Mouse (Mus musculus): ENCODE data around the gene Hmgxb4.
"Not testable (repeated sequence)": the region's sequence is repeated elsewhere in the genome, so short reads cannot be mapped to it uniquely, and the experiment has no call there.

The Hmgxb4 gene

GRCm38 (mm10) chr8:74993081-74993474 lies at the start of gene Hmgxb4:
Gene Hmgxb4 (plus strand): TSS chr8:74993356.
- no peak for DNase-seq

DNA sequence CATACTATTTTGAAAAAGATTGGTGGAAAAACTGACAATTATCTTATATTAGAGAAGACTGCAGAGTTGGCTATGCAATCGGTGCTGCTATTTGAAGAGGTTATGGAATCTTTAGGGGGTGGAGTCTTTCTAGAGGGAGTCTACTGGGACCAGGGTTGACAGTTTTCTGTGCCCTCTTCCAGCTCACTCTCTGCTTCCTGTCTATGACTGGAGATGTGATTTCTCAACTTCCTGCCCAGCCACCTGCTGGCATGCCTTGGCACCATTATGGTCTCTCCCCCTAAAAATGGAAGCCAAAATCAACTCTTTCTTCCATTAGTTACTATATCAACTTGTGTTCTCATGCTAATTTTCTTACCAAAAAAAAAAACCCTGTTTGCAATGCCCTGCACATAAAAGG lies 43.7 kb upstream of the Hmgxb4 start:
- no peak for DNase-seq

DNA sequence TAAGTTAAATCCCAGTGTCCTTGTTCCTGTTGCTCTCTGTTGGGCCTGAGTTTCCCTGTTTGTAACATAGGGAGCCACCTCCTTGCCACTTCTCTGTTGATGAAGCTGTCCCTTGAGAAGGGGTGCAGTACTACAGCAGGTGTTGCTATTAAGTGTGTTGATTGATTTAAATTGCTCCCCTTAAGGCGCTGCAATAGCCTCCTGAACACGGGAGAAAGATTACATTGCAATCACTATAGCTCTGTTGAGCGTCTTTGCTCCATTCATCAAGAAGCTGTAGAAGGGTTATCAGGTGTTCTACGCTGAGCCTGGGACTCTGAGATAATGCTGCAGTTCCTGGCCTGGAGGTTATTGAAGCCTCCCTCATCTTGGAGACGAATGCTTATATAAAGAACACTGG lies 29.2 kb upstream of the Hmgxb4 start:
- no peak for DNase-seq

DNA sequence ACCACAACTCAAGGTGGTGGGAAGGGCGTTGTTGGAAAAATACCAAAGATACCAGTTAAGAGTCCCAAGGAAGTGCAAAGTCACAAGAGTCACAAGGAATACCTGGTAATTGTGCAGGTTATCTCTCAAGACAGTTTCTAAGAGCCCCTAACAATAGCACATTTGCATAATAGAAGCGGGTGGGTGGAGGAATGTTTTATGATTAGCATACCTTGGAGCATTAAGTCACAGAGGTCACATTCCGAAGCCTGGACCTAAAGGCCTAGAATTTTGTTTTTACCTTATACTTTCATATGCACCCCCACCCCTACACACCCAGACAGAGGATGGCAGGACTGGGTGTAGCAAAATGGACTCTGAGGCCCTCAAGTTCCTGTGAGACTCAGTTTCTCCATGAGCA lies 22.9 kb upstream of the Hmgxb4 start:
- not testable (repeated sequence) for DNase-seq

DNA sequence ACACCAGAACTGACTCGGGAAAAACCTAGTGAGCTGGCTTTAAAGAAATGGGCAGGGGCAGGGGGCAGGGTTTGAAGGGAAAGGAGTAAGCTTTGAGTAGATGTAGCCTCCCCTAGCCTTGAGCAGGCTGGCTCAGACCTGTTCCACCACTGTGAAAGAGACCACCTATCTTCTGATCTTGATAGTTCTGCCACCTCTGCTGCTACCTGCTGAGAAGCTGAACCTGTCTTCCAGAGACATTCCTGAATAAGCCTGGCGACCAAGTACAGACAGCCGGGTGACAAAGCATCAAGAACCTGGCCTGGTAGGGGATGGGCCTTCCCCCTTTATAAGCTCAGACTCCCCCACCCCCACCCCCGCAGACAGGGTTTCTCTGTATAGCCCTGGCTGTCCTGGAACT lies 21.5 kb upstream of the Hmgxb4 start:
- DNase-seq: no peak

GRCm38 (mm10) chr8:74972322-74972883 lies 20.8 kb upstream of the Hmgxb4 start:
- DNase-seq: no peak

GRCm38 (mm10) chr8:74973121-74973869 lies 19.9 kb upstream of the Hmgxb4 start:
- DNase-seq: no peak

DNA sequence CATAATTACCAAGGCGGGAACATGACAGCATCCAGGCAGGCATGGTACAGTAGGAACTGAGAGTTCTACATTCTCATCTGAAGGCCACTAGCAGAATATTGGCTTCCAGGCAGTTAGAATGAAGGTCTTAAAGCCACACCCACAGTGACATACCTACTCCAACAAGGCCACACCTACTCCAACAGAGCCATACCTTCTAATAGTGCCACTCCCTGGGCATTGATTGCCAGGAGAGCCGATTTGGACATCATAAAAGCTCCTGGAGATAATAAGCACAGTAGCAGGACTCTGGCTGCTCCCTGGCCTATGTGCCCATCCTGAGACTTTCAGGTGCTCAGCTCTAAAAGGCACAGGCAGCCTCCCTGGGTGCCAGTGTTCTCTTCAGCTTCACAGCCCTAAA lies 19.3 kb upstream of the Hmgxb4 start:
- DNase-seq: no peak

- DNase-seq: peak; percentile 10
Measured at GRCm38 (mm10) chr8:74977427-74977826, 15.7 kb upstream of the Hmgxb4 start.

- DNase-seq: no peak
Measured at GRCm38 (mm10) chr8:74980060-74980710, 13.0 kb upstream of the Hmgxb4 start.

- DNase-seq: peak; percentile 62
Measured at GRCm38 (mm10) chr8:74980711-74981062, 12.5 kb upstream of the Hmgxb4 start.

GRCm38 (mm10) chr8:74981809-74982208 lies 11.3 kb upstream of the Hmgxb4 start:
- DNase-seq: no peak

GRCm38 (mm10) chr8:74987436-74987835 lies 5.7 kb upstream of the Hmgxb4 start:
- DNase-seq: no peak

GRCm38 (mm10) chr8:74990021-74990420 lies 3.1 kb upstream of the Hmgxb4 start:
- peak; percentile 12 for DNase-seq

- peak; percentile 88 for DNase-seq
Measured at GRCm38 (mm10) chr8:74993475-74994451, 607 bp downstream of the Hmgxb4 start.

DNA sequence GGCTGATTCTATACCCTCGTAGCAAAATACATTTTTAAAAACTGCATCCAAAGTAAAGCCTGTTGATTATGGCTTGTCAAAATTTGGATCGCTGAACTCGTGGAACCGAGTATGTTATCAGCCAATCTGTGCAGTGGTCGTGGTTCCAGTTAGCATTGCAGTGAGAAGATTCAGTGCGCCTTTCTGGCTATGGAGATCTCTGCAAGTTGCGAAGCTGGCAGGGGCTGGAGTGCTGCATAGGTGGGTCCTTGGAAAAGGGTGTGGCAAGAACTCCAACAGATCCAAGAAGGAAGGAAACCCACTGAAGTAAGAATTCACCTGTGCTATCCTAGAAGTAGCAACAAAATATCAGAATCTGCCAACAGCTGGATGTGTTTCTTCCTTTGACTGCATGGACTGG lies 1.4 kb downstream of the Hmgxb4 start:
- peak; percentile 23 for DNase-seq

GRCm38 (mm10) chr8:75000431-75000830 lies 7.3 kb downstream of the Hmgxb4 start:
- DNase-seq: no peak

GRCm38 (mm10) chr8:75008826-75009225 lies 15.7 kb downstream of the Hmgxb4 start:
- no peak for DNase-seq

DNA sequence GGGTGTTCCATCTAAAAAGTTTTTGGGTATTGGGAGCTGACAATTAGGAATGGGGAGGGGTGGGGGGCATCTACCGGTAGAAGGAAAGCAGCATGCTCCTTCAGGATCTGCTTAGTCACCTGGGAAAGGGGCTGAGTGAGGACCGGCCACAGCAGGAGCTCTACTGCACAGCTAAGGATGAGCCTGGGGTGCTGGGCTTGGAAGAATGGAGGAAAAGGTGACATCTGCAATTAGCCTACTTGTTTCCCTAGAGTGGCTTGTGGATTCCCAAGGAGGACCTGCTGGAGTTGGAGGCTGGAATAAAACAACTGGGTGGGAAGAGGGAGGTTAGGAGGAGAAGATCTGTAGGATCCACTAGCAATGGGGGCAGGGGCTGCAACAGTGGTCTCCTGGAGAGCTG lies 20.4 kb downstream of the Hmgxb4 start:
- DNase-seq: no peak

DNA sequence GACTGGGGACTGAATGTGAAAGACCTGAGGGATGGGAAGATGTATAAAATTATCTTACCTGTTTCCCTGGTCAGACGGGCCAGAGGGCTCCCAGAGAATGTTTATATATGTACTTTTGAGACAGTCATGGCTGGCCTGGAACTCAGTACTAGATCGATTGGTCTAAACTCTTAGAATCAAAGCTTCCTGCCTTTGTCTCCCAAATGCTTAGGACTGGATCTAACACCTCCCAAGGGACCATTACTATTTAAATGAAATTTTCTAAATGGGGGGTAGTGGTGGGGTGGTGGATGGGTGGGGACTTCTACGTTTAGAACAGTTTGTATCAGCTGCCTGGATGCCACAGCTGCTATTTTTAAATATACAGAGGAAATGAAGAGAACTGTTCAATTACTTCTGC lies 20.8 kb downstream of the Hmgxb4 start:
- DNase-seq: no peak

GRCm38 (mm10) chr8:75015981-75016380 lies 22.8 kb downstream of the Hmgxb4 start:
- DNase-seq: peak; percentile 26

GRCm38 (mm10) chr8:75016422-75016821 lies 23.3 kb downstream of the Hmgxb4 start:
- no peak for DNase-seq

Measured in liver (tissue).